ENCODE assay signal across 15 mouse cellular contexts in the genomic region with DNA sequence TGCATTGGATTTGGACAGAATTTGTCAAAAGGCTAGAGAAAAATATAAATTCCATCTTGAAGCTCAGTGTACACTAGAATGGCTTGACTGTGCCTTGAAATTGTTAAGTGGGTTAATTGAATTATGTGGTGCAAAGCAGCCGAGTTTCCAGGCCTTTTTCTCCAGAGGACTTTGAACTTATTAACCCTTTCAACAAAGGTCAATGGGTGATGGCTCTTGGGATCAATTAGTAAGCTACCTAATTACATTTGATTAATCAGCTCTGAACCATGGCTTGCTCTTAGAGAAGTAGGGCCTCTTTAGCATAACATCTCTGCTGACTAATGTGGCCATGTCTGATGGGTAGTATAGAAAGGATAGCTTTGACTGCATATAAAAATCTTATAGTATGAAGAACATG.
"Had no signal": no experiment of that assay in that cellular context is flagged by ENCODE, and none has a peak within 500 bp of the region (broad histone marks: within the 10 kb centered on the region; RNA-seq: fewer than 3 reads in every experiment).

No protein-coding gene starts in this region.

- ATAC-seq: intestine, embryonic 16.5 days; midbrain, embryonic 13.5 days had no signal

- H3K27ac ChIP-seq: kidney, postnatal 0 days; left cerebral cortex, adult 2 months; liver, embryonic 13.5 days; midbrain, embryonic 10.5 days; midbrain, embryonic 13.5 days had no signal

- H3K9me3 ChIP-seq: liver, embryonic 13.5 days; midbrain, embryonic 10.5 days; midbrain, embryonic 13.5 days had no signal

- H3K9ac ChIP-seq: liver, embryonic 13.5 days; midbrain, embryonic 13.5 days had no signal

- H3K4me3 ChIP-seq: left cerebral cortex, adult 2 months; liver, embryonic 13.5 days; midbrain, embryonic 10.5 days; midbrain, embryonic 13.5 days had no signal

- DNase-seq: kidney, adult 2 months; kidney, postnatal 25 days; layer of hippocampus, postnatal 36 days; liver, embryonic 13.5 days; lung, adult 2 months; lung, postnatal 14 days; lung, postnatal 4 days; right cerebral cortex, postnatal 25 days; thymus, adult 18-20 months; thymus, postnatal 36 days had no signal

- H3K36me3 ChIP-seq: liver, embryonic 13.5 days; midbrain, embryonic 10.5 days; midbrain, embryonic 13.5 days had no signal

- H3K4me2 ChIP-seq: liver, embryonic 13.5 days; midbrain, embryonic 13.5 days had no signal

- H3K4me1 ChIP-seq: liver, embryonic 13.5 days; midbrain, embryonic 10.5 days; midbrain, embryonic 13.5 days had no signal

- H3K27me3 ChIP-seq: liver, embryonic 13.5 days; midbrain, embryonic 13.5 days had no signal
